Mouse (Mus musculus): ENCODE measurements around the gene Hsd17b3. TPM values are rescaled to one million over a fixed set of nuclear protein-coding genes. Genes with fewer than 3 reads are reported as not detected.

Gene Hsd17b3
- polyA plus RNA-seq, 1 experiment from 2014 or later, result not detected

- H3K9ac ChIP-seq, result no peak overlapping the region
- no peaks in the 10 kb centered on the region for H3K9me3 ChIP-seq
- no peaks in the 10 kb centered on the region for H3K27me3 ChIP-seq (replicated peaks)
- H3K4me2 ChIP-seq, result no peak overlapping the region
- no peak overlapping the region for H3K4me3 ChIP-seq (replicated peaks)
- H3K36me3 ChIP-seq, result no peaks in the 10 kb centered on the region
- no peak for ATAC-seq (ENCODE audit: insufficient read depth, low FRiP score, low read depth)
- no peak overlapping the region for H3K27ac ChIP-seq
- H3K4me1 ChIP-seq, result 0 out of 2 replicates have a peak, but pooled peaks cover 8% of the 10 kb centered on the region
Observed at GRCm38 (mm10) chr13:64038114-64038513, 50.9 kb downstream of the Hsd17b3 start.

GRCm38 (mm10) chr13:64036079-64037011 is 52.7 kb downstream of the Hsd17b3 start:
- Histone ChIP-seq H3K9me3 (no peaks in the 10 kb centered on the region), H3K9ac (no peak overlapping the region), H3K4me1 (0 out of 2 replicates have a peak, but pooled peaks cover 8% of the 10 kb centered on the region), H3K27me3 (replicated peaks) (no peaks in the 10 kb centered on the region), H3K4me3 (replicated peaks) (no peak overlapping the region), H3K4me2 (no peak overlapping the region), H3K27ac (no peak overlapping the region), H3K36me3 (no peaks in the 10 kb centered on the region)
- WGBS, result 27% methylated on average over 13 of the region's 13 CpGs
- ATAC-seq (ENCODE audit: insufficient read depth, low FRiP score, low read depth), result peak; percentile 72

GRCm38 (mm10) chr13:64035036-64035435 is 54.0 kb downstream of the Hsd17b3 start:
- Histone ChIP-seq H3K36me3 (no peaks in the 10 kb centered on the region), H3K4me2 (no peak overlapping the region), H3K27ac (no peak overlapping the region), H3K9ac (no peak overlapping the region), H3K4me1 (0 out of 2 replicates have a peak, but pooled peaks cover under 1% of the 10 kb centered on the region), H3K27me3 (replicated peaks) (no peaks in the 10 kb centered on the region), H3K9me3 (no peaks in the 10 kb centered on the region), H3K4me3 (replicated peaks) (no peak overlapping the region)
- WGBS, result 24% methylated on average over 8 of the region's 8 CpGs
- no peak for ATAC-seq (ENCODE audit: insufficient read depth, low FRiP score, low read depth)

- H3K4me3 ChIP-seq (replicated peaks), result no peak overlapping the region
- H3K4me2 ChIP-seq, result no peak overlapping the region
- H3K27me3 ChIP-seq (replicated peaks), result no peaks in the 10 kb centered on the region
- no peak overlapping the region for H3K27ac ChIP-seq
- no peaks in the 10 kb centered on the region for H3K9me3 ChIP-seq
- H3K36me3 ChIP-seq, result no peaks in the 10 kb centered on the region
- WGBS, result 69% methylated on average over 6 of the region's 6 CpGs
- H3K9ac ChIP-seq, result no peak overlapping the region
- no peaks in the 10 kb centered on the region for H3K4me1 ChIP-seq
- no peak for ATAC-seq (ENCODE audit: insufficient read depth, low FRiP score, low read depth)
Observed at GRCm38 (mm10) chr13:64033921-64034320, 55.1 kb downstream of the Hsd17b3 start.

GRCm38 (mm10) chr13:64033181-64033580 is 55.8 kb downstream of the Hsd17b3 start:
- Histone ChIP-seq H3K9ac (no peak overlapping the region), H3K4me1 (no peaks in the 10 kb centered on the region), H3K27me3 (replicated peaks) (no peaks in the 10 kb centered on the region), H3K4me3 (replicated peaks) (no peak overlapping the region), H3K4me2 (no peak overlapping the region), H3K27ac (no peak overlapping the region), H3K36me3 (no peaks in the 10 kb centered on the region), H3K9me3 (no peaks in the 10 kb centered on the region)
- no peak for ATAC-seq (ENCODE audit: insufficient read depth, low FRiP score, low read depth)
- 70% methylated on average over 4 of the region's 4 CpGs for WGBS

GRCm38 (mm10) chr13:64031254-64031653 is 57.8 kb downstream of the Hsd17b3 start:
- no peaks in the 10 kb centered on the region for H3K36me3 ChIP-seq
- no peak overlapping the region for H3K4me2 ChIP-seq
- H3K9ac ChIP-seq, result no peak overlapping the region
- no peaks in the 10 kb centered on the region for H3K4me1 ChIP-seq
- no peak overlapping the region for H3K27ac ChIP-seq
- H3K4me3 ChIP-seq (replicated peaks), result no peak overlapping the region
- ATAC-seq (ENCODE audit: insufficient read depth, low FRiP score, low read depth), result no peak
- H3K9me3 ChIP-seq, result no peaks in the 10 kb centered on the region
- H3K27me3 ChIP-seq (replicated peaks), result no peaks in the 10 kb centered on the region
- WGBS, result 54% methylated on average over 4 of the region's 4 CpGs

GRCm38 (mm10) chr13:64030792-64031191 is 58.2 kb downstream of the Hsd17b3 start:
- Histone ChIP-seq H3K9ac (no peak overlapping the region), H3K27ac (no peak overlapping the region), H3K9me3 (no peaks in the 10 kb centered on the region), H3K36me3 (no peaks in the 10 kb centered on the region), H3K4me3 (replicated peaks) (no peak overlapping the region), H3K27me3 (replicated peaks) (no peaks in the 10 kb centered on the region), H3K4me2 (no peak overlapping the region), H3K4me1 (no peaks in the 10 kb centered on the region)
- WGBS, result 23% methylated on average over 1 of the region's 1 CpGs
- ATAC-seq (ENCODE audit: insufficient read depth, low FRiP score, low read depth), result no peak

- Histone ChIP-seq H3K9me3 (no peaks in the 10 kb centered on the region), H3K27ac (no peak overlapping the region), H3K9ac (no peak overlapping the region), H3K4me3 (replicated peaks) (no peak overlapping the region), H3K36me3 (no peaks in the 10 kb centered on the region), H3K4me2 (no peak overlapping the region), H3K4me1 (peaks cover 17% of the 10 kb centered on the region), H3K27me3 (replicated peaks) (no peaks in the 10 kb centered on the region)
- ATAC-seq (ENCODE audit: insufficient read depth, low FRiP score, low read depth), result no peak
- 61% methylated on average over 4 of the region's 4 CpGs for WGBS
Observed at GRCm38 (mm10) chr13:64024803-64025202, 64.2 kb downstream of the Hsd17b3 start.

- WGBS, result 53% methylated on average over 15 of the region's 15 CpGs
- H3K4me2 ChIP-seq, result no peak overlapping the region
- H3K4me3 ChIP-seq (replicated peaks), result no peak overlapping the region
- H3K27me3 ChIP-seq (replicated peaks), result no peaks in the 10 kb centered on the region
- no peak overlapping the region for H3K27ac ChIP-seq
- no peaks in the 10 kb centered on the region for H3K36me3 ChIP-seq
- peaks cover 17% of the 10 kb centered on the region for H3K4me1 ChIP-seq
- no peak for ATAC-seq (ENCODE audit: insufficient read depth, low FRiP score, low read depth)
- H3K9ac ChIP-seq, result no peak overlapping the region
- no peaks in the 10 kb centered on the region for H3K9me3 ChIP-seq
Observed at GRCm38 (mm10) chr13:64022786-64023468, 66.1 kb downstream of the Hsd17b3 start.

GRCm38 (mm10) chr13:64020902-64021311 is 68.1 kb downstream of the Hsd17b3 start:
- Histone ChIP-seq H3K4me3 (replicated peaks) (no peak overlapping the region), H3K4me2 (no peak overlapping the region), H3K36me3 (no peaks in the 10 kb centered on the region), H3K4me1 (peaks cover 17% of the 10 kb centered on the region), H3K9ac (no peak overlapping the region), H3K27me3 (replicated peaks) (no peaks in the 10 kb centered on the region), H3K27ac (peak overlapping the region; percentile 80), H3K9me3 (no peaks in the 10 kb centered on the region)
- peak; percentile 91 for ATAC-seq (ENCODE audit: insufficient read depth, low FRiP score, low read depth)
- 23% methylated on average over 7 of the region's 7 CpGs for WGBS

- no peak for ATAC-seq (ENCODE audit: insufficient read depth, low FRiP score, low read depth)
- H3K27ac ChIP-seq, result peak overlapping the region; percentile 54; the same call in 1 of the 2 replicates
Observed at GRCm38 (mm10) chr13:64018586-64019141, 70.4 kb downstream of the Hsd17b3 start.

GRCm38 (mm10) chr13:64016048-64016447 is 73.0 kb downstream of the Hsd17b3 start:
- no peak for ATAC-seq (ENCODE audit: insufficient read depth, low FRiP score, low read depth)
- Histone ChIP-seq H3K9me3 (no peaks in the 10 kb centered on the region), H3K4me1 (peaks cover 9% of the 10 kb centered on the region), H3K36me3 (no peaks in the 10 kb centered on the region), H3K9ac (no peak overlapping the region), H3K4me3 (replicated peaks) (no peak overlapping the region), H3K27me3 (replicated peaks) (no peaks in the 10 kb centered on the region), H3K4me2 (no peak overlapping the region), H3K27ac (no peak overlapping the region)
- WGBS, result 55% methylated on average over 4 of the region's 4 CpGs

More at GRCm38 (mm10) chr13:64018586-64019141, 70.4 kb downstream of the Hsd17b3 start:
- Histone ChIP-seq H3K9me3 (no peaks in the 10 kb centered on the region), H3K9ac (no peak overlapping the region), H3K4me3 (replicated peaks) (no peak overlapping the region), H3K4me1 (peaks cover 17% of the 10 kb centered on the region), H3K36me3 (no peaks in the 10 kb centered on the region), H3K27me3 (replicated peaks) (no peaks in the 10 kb centered on the region), H3K4me2 (no peak overlapping the region)
- 63% methylated on average over 10 of the region's 10 CpGs for WGBS

All from stomach, embryonic 15.5 days (tissue).